Mouse (Mus musculus) heart, adult 2 months (tissue): ENCODE results near the gene Gm32717. TPM values are rescaled to one million over a fixed set of nuclear protein-coding genes. Genes with fewer than 3 reads are reported as not detected.
"Not testable (repeated sequence)": the region's sequence is repeated elsewhere in the genome, so short reads cannot be mapped to it uniquely, and the experiment has no call there.

Experiments used
- DNase-seq, 2 experiments: peaks; one replicate each; pipeline ENCODE4 v3.0.0; 2021
- H3K27ac ChIP-seq: fragments of 200-600 bp; 2 replicates; pipeline ENCODE4 v1.8.1; 2022
- H3K27me3 ChIP-seq: fragments of 200-500 bp; 2 replicates; pipeline ENCODE4 v1.6.1; 2012; ENCODE audit warnings: mild to moderate bottlenecking, low read length, inconsistent platforms, mixed read lengths; ENCODE audit not compliant: control insufficient read depth, insufficient read depth
- H3K36me3 ChIP-seq: fragments of 200-500 bp; 2 replicates; pipeline ENCODE4 v1.6.1; 2012; ENCODE audit warnings: low read length, inconsistent platforms; ENCODE audit not compliant: control insufficient read depth, insufficient read depth
- H3K4me1 ChIP-seq: fragments of 200-500 bp; 2 replicates; pipeline ENCODE4 v1.6.1; 2011; ENCODE audit warnings: low read length; ENCODE audit not compliant: control insufficient read depth, insufficient read depth
- H3K4me3 ChIP-seq: fragments of 200-600 bp; 2 replicates; pipeline ENCODE4 v1.8.1; 2022
- H3K79me2 ChIP-seq: fragments of 200-500 bp; replicated peaks from 2 replicates; pipeline ENCODE4 v1.6.1; 2012; ENCODE audit warnings: mild to moderate bottlenecking, inconsistent platforms, low read length, moderate library complexity, mixed read lengths; ENCODE audit not compliant: control insufficient read depth, insufficient read depth
- H3K9ac ChIP-seq: fragments of 200-500 bp; 2 replicates; pipeline ENCODE4 v1.6.1; 2012; ENCODE audit warnings: low read depth, mild to moderate bottlenecking, control low read depth, inconsistent platforms, low read length, mixed read lengths
- CTCF ChIP-seq: fragments of 200-600 bp; IDR thresholded peaks from 2 replicates; pipeline ENCODE4 v1.8.1; 2022; ENCODE audit warnings: antibody characterized with exemption, mild to moderate bottlenecking, moderate library complexity
- EP300 ChIP-seq: fragments of 200-500 bp; IDR thresholded peaks from 2 replicates; pipeline ENCODE4 v1.6.1; 2011; ENCODE audit warnings: low read depth, low read length, control low read depth; ENCODE audit not compliant: insufficient read depth
- POLR2A ChIP-seq: fragments of 200-500 bp; IDR thresholded peaks from 2 replicates; pipeline ENCODE4 v1.6.1; 2011; ENCODE audit warnings: mild to moderate bottlenecking, low read depth, low read length, control low read depth; ENCODE audit not compliant: insufficient read depth
- WGBS: fragments of 180-500 bp; shearing (Covaris S2); methylation state at CpG from one replicate; pipeline ENCODE4 v1.1.7; 2018; 5-methylcytosine and 5-hydroxymethylcytosine counted together
- intact Hi-C: fragments of 180-260 bp; cut with DNase I; formaldehyde crosslinking; loops from one replicate; pipeline ENCODE4 v1.15.1; 2025
- polyA plus RNA-seq: library from polyadenylated mRNA; depleted of rRNA; stranded (reverse); fragments of >200 nt; gene quantifications from 2 replicates; pipeline ENCODE4 v1.2.3, GENCODE M21; 2012; rRNA removed
- total RNA-seq, 2 experiments: library from RNA; stranded (reverse); gene quantifications; 2 replicates each; pipeline ENCODE4 v1.2.3; 2021

Gene Gm32717
- total and polyA plus RNA-seq, 3 experiments = 0.55 to 0.59 TPM; not detected in 1

DNA sequence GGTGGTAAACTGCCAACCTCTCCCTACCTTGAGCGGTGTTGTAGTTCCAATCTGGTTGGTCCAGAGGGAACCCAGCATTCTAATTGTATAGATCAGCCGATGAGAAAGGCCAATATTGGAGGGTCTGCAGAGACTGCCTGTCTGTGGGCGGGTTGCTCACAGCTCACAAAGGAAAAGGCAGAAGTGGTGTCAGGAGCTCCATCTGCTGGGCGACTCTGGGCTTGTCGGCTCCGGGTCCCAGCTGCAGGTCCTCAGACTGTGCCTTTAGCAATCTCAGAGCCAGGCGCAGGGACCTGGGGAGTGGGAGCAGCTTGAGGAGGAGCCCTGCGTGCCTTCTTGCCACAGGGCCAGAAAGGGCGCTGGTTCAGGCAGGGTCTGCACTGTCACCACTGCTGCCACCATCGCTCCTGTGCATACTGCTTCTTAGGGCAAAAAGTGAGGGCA, 10.3 kb upstream of the Gm32717 start:
- 51% methylated on average over 10 of the region's 10 CpGs for WGBS
- Histone ChIP-seq H3K27me3 (no peaks in the 10 kb centered on the region), H3K36me3 (no peaks in the 10 kb centered on the region), H3K9ac (no peak overlapping the region), H3K4me3 (no peak overlapping the region), H3K4me1 (no peaks in the 10 kb centered on the region), H3K27ac (no peak overlapping the region), H3K79me2 (no peaks in the 10 kb centered on the region)
- DNase-seq = no peak
- intact Hi-C loops = no loop called here
- TF ChIP-seq CTCF (no peak), POLR2A (no peak), EP300 (no peak)

GRCm38 (mm10) chr10:118249006-118249595, 8.5 kb upstream of the Gm32717 start:
- intact Hi-C loops, H3K79me2 ChIP-seq, H3K9ac ChIP-seq, H3K27ac ChIP-seq, H3K36me3 ChIP-seq, H3K4me3 ChIP-seq, DNase-seq, H3K4me1 ChIP-seq, H3K27me3 ChIP-seq: not testable (repeated sequence)
- 63% methylated on average over 11 of the region's 11 CpGs for WGBS

DNA sequence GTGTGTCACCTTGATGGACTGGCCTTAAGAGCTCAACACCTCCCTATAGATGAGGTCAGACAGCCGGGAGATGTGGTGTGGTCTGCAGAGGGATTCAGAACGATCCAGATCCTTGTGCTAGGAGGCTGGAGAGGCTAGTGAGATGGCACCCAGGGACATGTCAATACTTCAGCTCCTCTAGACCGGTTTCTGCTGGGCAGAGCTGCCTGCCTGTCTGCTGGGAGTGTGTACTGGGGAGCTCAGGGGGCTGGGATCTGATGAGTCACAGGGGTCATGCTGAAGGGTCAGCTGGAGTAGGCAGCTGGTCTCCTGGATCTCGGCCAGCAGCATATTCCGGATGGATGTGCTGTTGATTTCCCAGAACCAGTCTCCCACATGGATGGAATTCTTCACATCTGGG, 8.0 kb downstream of the Gm32717 start:
- WGBS = 44% methylated on average over 3 of the region's 5 CpGs
- H3K4me3 ChIP-seq, intact Hi-C loops, H3K27me3 ChIP-seq, H3K79me2 ChIP-seq, DNase-seq, H3K9ac ChIP-seq, H3K4me1 ChIP-seq, H3K36me3 ChIP-seq, H3K27ac ChIP-seq: not testable (repeated sequence)

- DNase-seq = not testable (repeated sequence)
These were observed 13.0 kb downstream of the Gm32717 start for GRCm38 (mm10) chr10:118227629-118228028.

DNA sequence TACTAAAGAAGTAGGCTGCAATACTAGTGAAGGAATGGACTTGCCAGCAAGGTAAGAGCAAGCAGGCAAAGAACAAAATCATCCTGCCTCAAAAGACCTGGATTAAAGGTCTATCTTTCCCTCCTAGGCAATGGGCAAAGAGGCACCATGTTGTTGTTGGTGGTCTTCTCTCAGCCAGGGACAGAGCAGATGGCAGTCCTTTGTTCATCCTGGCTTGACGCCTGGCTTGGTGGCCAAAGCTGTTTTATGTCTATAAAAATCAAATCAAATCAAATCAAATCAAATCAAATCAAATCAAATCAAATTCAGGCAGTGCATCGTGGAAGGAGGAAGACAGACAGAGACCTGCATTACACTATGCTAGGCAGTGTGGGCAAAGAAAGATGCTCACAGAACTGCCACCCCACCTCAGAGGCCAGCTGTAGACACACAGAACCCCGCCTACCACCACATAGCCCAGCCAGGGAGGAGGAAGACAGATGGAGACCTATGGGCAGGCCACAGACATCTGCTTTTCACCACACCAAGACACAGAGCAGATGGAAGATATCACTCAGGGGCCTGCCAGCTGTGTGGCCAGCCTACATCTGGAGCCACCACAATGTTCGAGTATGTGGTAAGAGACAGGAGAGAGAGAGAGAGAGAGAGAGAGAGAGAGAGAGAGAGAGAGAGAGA, 24.7 kb downstream of the Gm32717 start:
- WGBS = 80% methylated on average over 2 of the region's 4 CpGs
- intact Hi-C loops, H3K27me3 ChIP-seq: not testable (repeated sequence)

More at GRCm38 (mm10) chr10:118227629-118228028, 13.0 kb downstream of the Gm32717 start:
- H3K4me1 ChIP-seq, H3K9ac ChIP-seq, intact Hi-C loops, H3K79me2 ChIP-seq, H3K27me3 ChIP-seq, H3K36me3 ChIP-seq, H3K27ac ChIP-seq, H3K4me3 ChIP-seq: not testable (repeated sequence)
- WGBS = 100% methylated on average over 1 of the region's 2 CpGs

DNA sequence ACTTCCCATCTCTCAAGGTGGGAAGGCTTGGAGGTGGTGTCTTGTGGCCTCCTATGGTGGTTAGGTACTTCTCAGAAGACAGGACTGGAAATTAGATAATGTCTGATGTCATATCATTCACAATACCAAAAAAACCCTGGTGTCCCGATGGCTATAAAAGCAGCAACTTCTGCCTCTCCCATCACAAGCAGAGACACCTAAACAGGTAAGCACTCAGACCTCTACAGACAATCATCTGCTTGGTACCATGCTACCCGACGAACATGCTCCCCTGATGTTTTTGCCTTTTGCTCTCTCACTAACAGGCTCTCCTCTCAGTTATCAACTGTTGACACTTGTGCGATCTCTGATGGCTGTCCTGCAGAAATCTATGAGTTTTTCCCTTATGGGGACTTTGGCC, 35.9 kb downstream of the Gm32717 start, which contains the start of gene Il22:
Gene Il22, plus strand, starts transcription at position 301 of the 400 bp plus-strand sequence.
- H3K79me2 ChIP-seq = no peaks in the 10 kb centered on the region
- DNase-seq = no peak
- H3K4me3 ChIP-seq = no peak within 1 kb of the TSS
- intact Hi-C loops = no loop called here
- H3K9ac ChIP-seq = no peak within 1 kb of the TSS
- no peaks in the 10 kb centered on the region for H3K36me3 ChIP-seq
- WGBS = 72% methylated on average over 4 of the region's 4 CpGs
- H3K27ac ChIP-seq = no peak within 1 kb of the TSS
- no peaks in the 10 kb centered on the region for H3K4me1 ChIP-seq
- H3K27me3 ChIP-seq = no peaks in the 10 kb centered on the region
- no peak for TF ChIP-seq POLR2A
- no peak for TF ChIP-seq CTCF
- TF ChIP-seq EP300 = no peak

More for the DNA sequence above, 24.7 kb downstream of the Gm32717 start:
- not testable (repeated sequence) for H3K4me3 ChIP-seq, H3K36me3 ChIP-seq, H3K79me2 ChIP-seq, H3K9ac ChIP-seq, H3K27ac ChIP-seq, DNase-seq, H3K4me1 ChIP-seq

- DNase-seq, H3K27me3 ChIP-seq, H3K9ac ChIP-seq, H3K79me2 ChIP-seq, H3K36me3 ChIP-seq, intact Hi-C loops, H3K4me1 ChIP-seq, H3K27ac ChIP-seq, H3K4me3 ChIP-seq: not testable (repeated sequence)
- 15% methylated on average over 3 of the region's 3 CpGs for WGBS
These were observed 45.4 kb downstream of the Gm32717 start for GRCm38 (mm10) chr10:118195150-118195549.

Other genes starting within 250 kb of the Gm32717 start
- 1 to 10 TPM; 3.9 to 4.0 TPM for gene Mdm1, start 99.0 kb downstream of the Gm32717 start, total RNA-seq
- 3.3 and 5.9 TPM in 2 replicates for gene Mdm1, start 99.0 kb downstream of the Gm32717 start, polyA plus RNA-seq
- not detected for gene Il22, start 35.8 kb downstream of the Gm32717 start, total RNA-seq
- not detected in 2 replicates for gene Il22, start 35.8 kb downstream of the Gm32717 start, polyA plus RNA-seq
- gene Gm32802, start 17.9 kb upstream of the Gm32717 start, total RNA-seq = under 1 TPM; 0.55 to 0.59 TPM
- not detected in 2 replicates for gene Gm32802, start 17.9 kb upstream of the Gm32717 start, polyA plus RNA-seq
- not detected for gene Iltifb, start 54.3 kb upstream of the Gm32717 start, total RNA-seq
- not detected in 2 replicates for gene Iltifb, start 54.3 kb upstream of the Gm32717 start, polyA plus RNA-seq
- not detected for gene Gm9040, start 86.2 kb upstream of the Gm32717 start, total RNA-seq
- not detected in 2 replicates for gene Gm9040, start 86.2 kb upstream of the Gm32717 start, polyA plus RNA-seq
- not detected for gene Gm9044, start 91.6 kb upstream of the Gm32717 start, total RNA-seq
- not detected in 2 replicates for gene Gm9044, start 91.6 kb upstream of the Gm32717 start, polyA plus RNA-seq
- gene Gm9045, start 97.1 kb upstream of the Gm32717 start, total RNA-seq = not detected
- not detected in 2 replicates for gene Gm9045, start 97.1 kb upstream of the Gm32717 start, polyA plus RNA-seq
- gene Gm9046, start 102.5 kb upstream of the Gm32717 start, total RNA-seq = not detected
- gene Gm9046, start 102.5 kb upstream of the Gm32717 start, polyA plus RNA-seq = not detected in 2 replicates
- not detected for gene Gm9048, start 107.9 kb upstream of the Gm32717 start, total RNA-seq
- gene Gm9048, start 107.9 kb upstream of the Gm32717 start, polyA plus RNA-seq = not detected in 2 replicates
- gene Gm9049, start 113.3 kb upstream of the Gm32717 start, total RNA-seq = not detected
- gene Gm9049, start 113.3 kb upstream of the Gm32717 start, polyA plus RNA-seq = not detected in 2 replicates
- gene Ifng, start 200.3 kb upstream of the Gm32717 start, total RNA-seq = not detected
- not detected in 2 replicates for gene Ifng, start 200.3 kb upstream of the Gm32717 start, polyA plus RNA-seq